Mouse (Mus musculus) liver, embryonic 16.5 days (tissue): Measurements from ENCODE around the gene Txlna. TPM values are rescaled to one million over a fixed set of nuclear protein-coding genes. Genes with fewer than 3 reads are reported as not detected.

ENCODE experiments used
- ATAC-seq: fragments of 200-750 bp; cut with Nextera tagmentation; 2 replicates; pipeline ENCODE4 v1.8.0; 2017; ENCODE audit warnings: low read depth, mild to moderate bottlenecking, moderate number of reproducible peaks, moderate library complexity
- H3K27ac ChIP-seq: fragments of 300-500 bp; sonication (generic); 2 replicates; pipeline ENCODE4 v1.5.1; 2014; ENCODE audit warnings: mild to moderate bottlenecking, low read length
- H3K27me3 ChIP-seq: fragments of 300-500 bp; sonication (generic); 2 replicates; pipeline ENCODE4 v1.6.1; 2014; ENCODE audit warnings: low read depth, low read length, mixed read lengths; ENCODE audit not compliant: control insufficient read depth, insufficient read depth
- H3K36me3 ChIP-seq: fragments of 300-500 bp; sonication (generic); 2 replicates; pipeline ENCODE4 v1.6.1; 2014; ENCODE audit warnings: mild to moderate bottlenecking; ENCODE audit not compliant: control insufficient read depth, insufficient read depth
- H3K4me1 ChIP-seq: fragments of 300-500 bp; sonication (generic); 2 replicates; pipeline ENCODE4 v1.6.1; 2014; ENCODE audit warnings: low read depth, low read length, mixed read lengths; ENCODE audit not compliant: control insufficient read depth
- H3K4me2 ChIP-seq: fragments of 300-500 bp; sonication (generic); 2 replicates; pipeline ENCODE4 v1.6.1; 2014; ENCODE audit warnings: low read depth, low read length, mixed read lengths
- H3K4me3 ChIP-seq: fragments of 300-500 bp; sonication (generic); 2 replicates; pipeline ENCODE4 v1.5.1; 2014; ENCODE audit warnings: low read depth, mild to moderate bottlenecking, low read length
- H3K9ac ChIP-seq: fragments of 300-500 bp; sonication (generic); 2 replicates; pipeline ENCODE4 v1.6.1; 2014; ENCODE audit warnings: low read depth, low read length
- H3K9me3 ChIP-seq: fragments of 300-500 bp; sonication (generic); replicated peaks from 2 replicates; pipeline ENCODE4 v1.6.1; 2016; ENCODE audit warnings: low read length; ENCODE audit not compliant: control insufficient read depth
- WGBS: fragments of 180-500 bp; shearing (Covaris S2); extraction: QIAGEN DNeasy Blood & Tissue Kit; methylation state at CpG from one replicate; pipeline ENCODE4 v1.1.7; 2014; ENCODE audit not compliant: insufficient replicate concordance; 5-methylcytosine and 5-hydroxymethylcytosine counted together
- polyA plus RNA-seq: library from polyadenylated mRNA; unstranded; fragments of >200 nt; fragmentation: Nextera tagmentation; extraction: Ambion mirVana; gene quantifications from 2 replicates; pipeline ENCODE4 v1.2.1, GENCODE M21; 2015

Txlna gene
- 22.1 and 24.2 TPM in 2 replicates for polyA plus RNA-seq

- H3K4me3 ChIP-seq, result peak within 1 kb of the TSS; percentile 81
- ATAC-seq, result peak; percentile 91
- H3K9me3 ChIP-seq, result no peaks in the 10 kb centered on the region
- peak within 1 kb of the TSS; percentile 91 for H3K4me2 ChIP-seq
- H3K36me3 ChIP-seq, result peaks cover 29% of the 10 kb centered on the region
- H3K4me1 ChIP-seq, result peaks cover 23% of the 10 kb centered on the region
- H3K27me3 ChIP-seq, result no peaks in the 10 kb centered on the region
- H3K27ac ChIP-seq, result peak within 1 kb of the TSS; percentile 91
- WGBS, result under 1% methylated on average over 60 of the region's 60 CpGs
- peak within 1 kb of the TSS; percentile 77 for H3K9ac ChIP-seq
Measured at GRCm38 (mm10) chr4:129640638-129641467, at the start of gene Txlna. Gene Txlna (minus strand): TSS chr4:129641065.

GRCm38 (mm10) chr4:129684531-129684930 lies 43.7 kb upstream of the Txlna start:
- Histone ChIP-seq H3K4me1 (no peaks in the 10 kb centered on the region), H3K27ac (no peak overlapping the region), H3K4me3 (no peak overlapping the region), H3K9ac (no peak overlapping the region), H3K36me3 (no peaks in the 10 kb centered on the region), H3K4me2 (no peak overlapping the region), H3K9me3 (no peaks in the 10 kb centered on the region), H3K27me3 (no peaks in the 10 kb centered on the region)
- WGBS, result 79% methylated on average over 6 of the region's 6 CpGs
- ATAC-seq, result no peak

GRCm38 (mm10) chr4:129683901-129684493 lies 43.1 kb upstream of the Txlna start:
- WGBS, result 73% methylated on average over 11 of the region's 11 CpGs
- H3K27me3 ChIP-seq, result no peaks in the 10 kb centered on the region
- H3K4me2 ChIP-seq, result no peak overlapping the region
- no peaks in the 10 kb centered on the region for H3K36me3 ChIP-seq
- H3K4me1 ChIP-seq, result no peaks in the 10 kb centered on the region
- ATAC-seq, result no peak
- H3K4me3 ChIP-seq, result no peak overlapping the region
- H3K9ac ChIP-seq, result no peak overlapping the region
- no peaks in the 10 kb centered on the region for H3K9me3 ChIP-seq
- no peak overlapping the region for H3K27ac ChIP-seq

- H3K4me1 ChIP-seq, result no peaks in the 10 kb centered on the region
- H3K36me3 ChIP-seq, result no peaks in the 10 kb centered on the region
- H3K27ac ChIP-seq, result no peak overlapping the region
- WGBS, result 88% methylated on average over 11 of the region's 11 CpGs
- no peak for ATAC-seq
- H3K9me3 ChIP-seq, result no peaks in the 10 kb centered on the region
- no peak overlapping the region for H3K4me2 ChIP-seq
- no peaks in the 10 kb centered on the region for H3K27me3 ChIP-seq
- H3K4me3 ChIP-seq, result no peak overlapping the region
- H3K9ac ChIP-seq, result no peak overlapping the region
Measured at GRCm38 (mm10) chr4:129681837-129682236, 41.0 kb upstream of the Txlna start.

GRCm38 (mm10) chr4:129672878-129673449 lies 32.1 kb upstream of the Txlna start:
- WGBS, result 2% methylated on average over 10 of the region's 10 CpGs
- H3K27me3 ChIP-seq, result no peaks in the 10 kb centered on the region
- no peaks in the 10 kb centered on the region for H3K36me3 ChIP-seq
- H3K9me3 ChIP-seq, result no peaks in the 10 kb centered on the region
- H3K4me1 ChIP-seq, result peaks cover 15% of the 10 kb centered on the region
- peak overlapping the region; percentile 93 for H3K4me3 ChIP-seq
- peak overlapping the region; percentile 94 for H3K4me2 ChIP-seq
- peak overlapping the region; percentile 95 for H3K9ac ChIP-seq
- H3K27ac ChIP-seq, result peak overlapping the region; percentile 92
- peak; percentile 9; the same call in 1 of the 2 replicates for ATAC-seq

GRCm38 (mm10) chr4:129672083-129672877 lies 31.4 kb upstream of the Txlna start, which contains the start of gene Kpna6:
Gene Kpna6 (minus strand): TSS chr4:129672767.
- peak within 1 kb of the TSS; percentile 93 for H3K4me3 ChIP-seq
- no peaks in the 10 kb centered on the region for H3K27me3 ChIP-seq
- H3K9ac ChIP-seq, result peak within 1 kb of the TSS; percentile 95
- under 1% methylated on average over 59 of the region's 65 CpGs for WGBS
- H3K4me2 ChIP-seq, result peak within 1 kb of the TSS; percentile 94
- peak; percentile 84 for ATAC-seq
- H3K9me3 ChIP-seq, result no peaks in the 10 kb centered on the region
- H3K36me3 ChIP-seq, result no peaks in the 10 kb centered on the region
- peaks cover 15% of the 10 kb centered on the region for H3K4me1 ChIP-seq
- H3K27ac ChIP-seq, result peak within 1 kb of the TSS; percentile 92

- peak overlapping the region; percentile 95 for H3K9ac ChIP-seq
- H3K4me2 ChIP-seq, result peak overlapping the region; percentile 94
- WGBS, result 5% methylated on average over 12 of the region's 12 CpGs
- no peaks in the 10 kb centered on the region for H3K9me3 ChIP-seq
- H3K4me1 ChIP-seq, result peaks cover 15% of the 10 kb centered on the region
- H3K27me3 ChIP-seq, result no peaks in the 10 kb centered on the region
- H3K36me3 ChIP-seq, result no peaks in the 10 kb centered on the region
- ATAC-seq, result peak; percentile 70
- H3K4me3 ChIP-seq, result peak overlapping the region; percentile 93
- H3K27ac ChIP-seq, result peak overlapping the region; percentile 92
Measured at GRCm38 (mm10) chr4:129671491-129672082, 30.7 kb upstream of the Txlna start.

GRCm38 (mm10) chr4:129662255-129662813 lies 21.5 kb upstream of the Txlna start:
- Histone ChIP-seq H3K36me3 (peaks cover 12% of the 10 kb centered on the region), H3K4me2 (no peak overlapping the region), H3K9ac (no peak overlapping the region), H3K27me3 (no peaks in the 10 kb centered on the region), H3K27ac (no peak overlapping the region), H3K9me3 (no peaks in the 10 kb centered on the region), H3K4me1 (no peaks in the 10 kb centered on the region), H3K4me3 (no peak overlapping the region)
- WGBS, result 72% methylated on average over 3 of the region's 3 CpGs
- no peak for ATAC-seq
